Mouse (Mus musculus): ENCODE measurements around the gene Oxct2b. TPM values are rescaled to one million over a fixed set of nuclear protein-coding genes. Genes with fewer than 3 reads are reported as not detected.

The Oxct2b gene
- polyA plus RNA-seq, 1 experiment, result 1.4 TPM

- H3K4me3 ChIP-seq (ENCODE audit: low read depth, low read length), result no peak overlapping the region
- TF ChIP-seq POLR2A (IDR thresholded peaks at IDR 0.05; ENCODE audit: low read depth, low read length) (no peak), CTCF (IDR thresholded peaks at IDR 0.05; ENCODE audit: extremely low read depth, insufficient read length, insufficient replicate concordance, low read depth, low read length) (no peak)
- no peaks in the 10 kb centered on the region for H3K4me1 ChIP-seq (ENCODE audit: control insufficient read depth, insufficient read depth, insufficient read length, low read length)
- no peaks in the 10 kb centered on the region for H3K36me3 ChIP-seq (ENCODE audit: control insufficient read depth, insufficient read depth, low read length)
- H3K27ac ChIP-seq (ENCODE audit: insufficient read depth, low read depth, low read length), result no peak overlapping the region
- peaks cover 3% of the 10 kb centered on the region; the same call in 1 of the 2 replicates for H3K27me3 ChIP-seq (ENCODE audit: control insufficient read depth, insufficient read depth, low read length)
- WGBS, result 76% methylated on average over 15 of the region's 15 CpGs
Measured at GRCm38 (mm10) chr4:123164157-123164556, 48.1 kb downstream of the Oxct2b start.

Other genes starting within 250 kb of the Oxct2b start
- 46.5 and 85.8 TPM in 2 replicates for gene Cap1, start 230.2 kb upstream of the Oxct2b start, polyA plus RNA-seq (2012; rRNA removed)
- 23.8 and 28.0 TPM in 2 replicates for gene Mfsd2a, start 155.1 kb upstream of the Oxct2b start, polyA plus RNA-seq (2012; rRNA removed)
- gene Mycl, start 120.6 kb upstream of the Oxct2b start, polyA plus RNA-seq (2012; rRNA removed), result 3.0 and 7.1 TPM in 2 replicates
- 2.5 and 2.7 TPM in 2 replicates for gene Trit1, start 99.7 kb upstream of the Oxct2b start, polyA plus RNA-seq (2012; rRNA removed)
- 2.0 and 19.3 TPM in 2 replicates for gene Bmp8b, start 11.1 kb upstream of the Oxct2b start, polyA plus RNA-seq (2012; rRNA removed)
- gene Ppie, start 23.7 kb downstream of the Oxct2b start, polyA plus RNA-seq (2012; rRNA removed), result 5.0 and 10.7 TPM in 2 replicates
- 0.20 and 0.53 TPM in 2 replicates for gene Hpcal4, start 67.0 kb downstream of the Oxct2b start, polyA plus RNA-seq (2012; rRNA removed)
- not detected in 2 replicates for gene Nt5c1a, start 85.2 kb downstream of the Oxct2b start, polyA plus RNA-seq (2012; rRNA removed)
- gene Heyl, start 117.3 kb downstream of the Oxct2b start, polyA plus RNA-seq (2012; rRNA removed), result 1.3 TPM in 2 replicates
- 125 and 133 TPM in 2 replicates for gene Pabpc4, start 146.1 kb downstream of the Oxct2b start, polyA plus RNA-seq (2012; rRNA removed)
- gene Oxct2a, start 207.4 kb downstream of the Oxct2b start, polyA plus RNA-seq (2012; rRNA removed), result 1.1 and 3.4 TPM in 2 replicates
- gene Bmp8a, start 227.0 kb downstream of the Oxct2b start, polyA plus RNA-seq (2012; rRNA removed), result 23.9 and 72.2 TPM in 2 replicates

Measured in small intestine, adult 2 months (tissue).